Mouse (Mus musculus) limb, embryonic 13.5 days (tissue): Measurements from ENCODE around the gene Tor4a. TPM values are rescaled to one million over a fixed set of nuclear protein-coding genes. Genes with fewer than 3 reads are reported as not detected.

ENCODE experiments used
- ATAC-seq: fragments of 200-750 bp; cut with Nextera tagmentation; 2 replicates; pipeline ENCODE4 v1.8.0; 2017; ENCODE audit warnings: low read depth, moderate number of reproducible peaks, moderate TSS enrichment; ENCODE audit not compliant: low FRiP score
- H3K27ac ChIP-seq: fragments of 300-500 bp; sonication (generic); 2 replicates; pipeline ENCODE4 v1.5.1; 2015; ENCODE audit warnings: inconsistent platforms, mild to moderate bottlenecking, moderate library complexity
- H3K27me3 ChIP-seq: fragments of 300-500 bp; sonication (generic); 2 replicates; pipeline ENCODE4 v1.6.1; 2015; ENCODE audit warnings: mild to moderate bottlenecking, inconsistent platforms
- H3K36me3 ChIP-seq: fragments of 300-500 bp; sonication (generic); 2 replicates; pipeline ENCODE4 v1.6.1; 2015; ENCODE audit warnings: inconsistent platforms, mild to moderate bottlenecking, moderate library complexity
- H3K4me1 ChIP-seq: fragments of 300-500 bp; sonication (generic); 2 replicates; pipeline ENCODE4 v1.6.1; 2015; ENCODE audit warnings: inconsistent platforms
- H3K4me2 ChIP-seq: fragments of 300-500 bp; sonication (generic); replicated peaks from 2 replicates; pipeline ENCODE4 v1.6.1; 2015; ENCODE audit warnings: inconsistent platforms, mild to moderate bottlenecking, moderate library complexity
- H3K4me3 ChIP-seq: fragments of 300-500 bp; sonication (generic); 2 replicates; pipeline ENCODE4 v1.5.1; 2015; ENCODE audit warnings: moderate library complexity, mild to moderate bottlenecking, inconsistent platforms
- H3K9ac ChIP-seq: fragments of 300-500 bp; sonication (generic); 2 replicates; pipeline ENCODE4 v1.6.1; 2015; ENCODE audit warnings: mild to moderate bottlenecking, inconsistent platforms
- H3K9me3 ChIP-seq: fragments of 300-500 bp; sonication (generic); 2 replicates; pipeline ENCODE4 v1.6.1; 2016; ENCODE audit warnings: inconsistent platforms
- WGBS: fragments of 180-500 bp; shearing (Covaris S2); methylation state at CpG from one replicate; pipeline ENCODE4 v1.1.7; 2015; 5-methylcytosine and 5-hydroxymethylcytosine counted together
- polyA plus RNA-seq: library from polyadenylated mRNA; unstranded; fragments of >200 nt; fragmentation: Nextera tagmentation; extraction: Ambion mirVana; gene quantifications from 2 replicates; pipeline ENCODE4 v1.2.1, GENCODE M21; 2015

Gene Tor4a
- polyA plus RNA-seq, 1 experiment from 2014 or later: 4.8 TPM

- Histone ChIP-seq H3K27me3 (peaks cover 64% of the 10 kb centered on the region), H3K36me3 (no peaks in the 10 kb centered on the region), H3K4me1 (peaks cover 31% of the 10 kb centered on the region), H3K4me2 (no peak overlapping the region), H3K4me3 (no peak overlapping the region), H3K27ac (no peak overlapping the region), H3K9me3 (no peaks in the 10 kb centered on the region), H3K9ac (no peak overlapping the region)
- 89% methylated on average over 7 of the region's 7 CpGs for WGBS
- ATAC-seq: no peak
Observed at GRCm38 (mm10) chr2:25184496-25184895, 12.2 kb downstream of the Tor4a start.

GRCm38 (mm10) chr2:25183336-25183735 is 13.3 kb downstream of the Tor4a start:
- no peaks in the 10 kb centered on the region for H3K9me3 ChIP-seq
- ATAC-seq: no peak
- peaks cover 43% of the 10 kb centered on the region for H3K4me1 ChIP-seq
- WGBS: 65% methylated on average over 2 of the region's 2 CpGs
- H3K36me3 ChIP-seq: no peaks in the 10 kb centered on the region
- H3K9ac ChIP-seq: no peak overlapping the region
- H3K4me3 ChIP-seq: no peak overlapping the region
- peaks cover 74% of the 10 kb centered on the region for H3K27me3 ChIP-seq
- H3K27ac ChIP-seq: no peak overlapping the region
- peak overlapping the region; percentile 86 for H3K4me2 ChIP-seq

GRCm38 (mm10) chr2:25182664-25183063 is 14.0 kb downstream of the Tor4a start:
- WGBS: 26% methylated on average over 6 of the region's 6 CpGs
- no peak overlapping the region for H3K9ac ChIP-seq
- H3K27ac ChIP-seq: no peak overlapping the region
- peak overlapping the region; percentile 86 for H3K4me2 ChIP-seq
- H3K36me3 ChIP-seq: no peaks in the 10 kb centered on the region
- peaks cover 79% of the 10 kb centered on the region for H3K27me3 ChIP-seq
- peaks cover 50% of the 10 kb centered on the region for H3K4me1 ChIP-seq
- no peak for ATAC-seq
- no peaks in the 10 kb centered on the region for H3K9me3 ChIP-seq
- H3K4me3 ChIP-seq: peak overlapping the region; percentile 58

DNA sequence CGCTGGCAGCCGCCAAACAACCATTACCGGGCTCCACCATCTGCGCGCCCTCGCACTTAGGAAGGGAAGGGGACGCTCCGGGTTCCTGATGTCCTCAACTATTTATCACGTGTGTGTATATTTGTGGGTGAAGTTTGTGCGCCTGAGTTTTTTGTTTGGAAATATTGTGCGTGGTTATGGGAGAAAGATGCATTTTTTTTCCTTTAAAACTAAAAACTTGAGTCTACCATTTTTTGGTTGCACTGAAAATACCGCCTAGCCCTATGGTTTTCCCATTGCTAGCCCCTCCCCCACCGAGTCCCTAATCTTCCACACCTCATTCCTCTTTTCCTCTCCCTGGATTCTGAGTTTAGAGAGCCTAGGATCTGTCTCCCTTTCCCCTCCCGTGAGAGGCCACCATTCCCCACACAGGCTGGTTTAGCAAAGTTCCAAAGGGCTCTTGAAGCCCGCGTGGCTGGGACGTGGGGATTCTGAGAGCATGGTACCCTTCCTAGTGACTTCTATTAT is 14.7 kb downstream of the Tor4a start:
- Histone ChIP-seq H3K4me2 (peak overlapping the region; percentile 86), H3K9me3 (no peaks in the 10 kb centered on the region), H3K27me3 (peaks cover 77% of the 10 kb centered on the region), H3K4me3 (peak overlapping the region; percentile 58), H3K9ac (peak overlapping the region; percentile 62), H3K4me1 (peaks cover 57% of the 10 kb centered on the region), H3K36me3 (no peaks in the 10 kb centered on the region), H3K27ac (no peak overlapping the region)
- under 1% methylated on average over 17 of the region's 17 CpGs for WGBS
- ATAC-seq: no peak

DNA sequence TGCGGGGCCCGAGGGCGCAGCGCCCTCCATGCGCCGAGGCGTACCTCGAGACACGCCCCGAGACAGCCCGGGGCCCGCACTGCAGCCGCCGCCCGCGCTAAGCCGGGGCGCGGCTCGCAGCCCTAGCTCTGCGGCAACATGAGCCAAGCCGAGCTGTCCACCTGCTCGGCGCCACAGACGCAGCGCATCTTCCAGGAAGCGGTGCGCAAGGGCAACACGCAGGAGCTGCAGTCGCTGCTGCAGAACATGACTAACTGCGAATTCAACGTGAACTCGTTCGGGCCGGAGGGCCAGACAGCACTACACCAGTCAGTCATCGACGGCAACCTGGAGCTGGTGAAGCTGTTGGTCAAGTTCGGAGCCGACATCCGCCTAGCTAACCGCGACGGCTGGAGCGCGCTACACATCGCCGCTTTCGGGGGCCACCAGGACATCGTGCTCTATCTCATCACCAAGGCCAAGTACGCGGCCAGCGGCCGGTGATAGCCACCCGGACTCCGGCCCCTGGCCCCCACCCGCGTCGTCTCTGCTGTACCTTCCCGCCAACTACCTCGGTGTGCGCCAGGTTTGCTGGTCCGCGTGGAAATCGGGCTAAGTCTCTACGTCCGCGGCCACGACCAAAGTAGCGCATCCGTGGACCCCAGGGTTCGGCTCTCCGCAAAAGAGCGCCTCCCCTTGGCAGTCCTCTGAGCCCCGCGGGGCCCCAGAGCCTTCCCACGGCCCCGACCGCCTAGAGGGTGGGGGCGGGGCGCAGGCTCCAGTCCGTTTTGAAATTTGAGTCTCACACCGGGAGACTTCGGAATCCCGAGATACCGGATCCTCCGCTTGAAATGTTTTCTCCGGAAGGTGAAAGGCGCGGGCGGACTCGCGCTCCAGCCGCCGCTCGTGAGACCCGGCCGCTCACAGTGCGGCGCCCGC is 15.5 kb downstream of the Tor4a start:
- ATAC-seq: peak; percentile 26
- Histone ChIP-seq H3K4me3 (peak overlapping the region; percentile 58), H3K4me1 (peaks cover 64% of the 10 kb centered on the region), H3K27me3 (peaks cover 79% of the 10 kb centered on the region), H3K27ac (peak overlapping the region; percentile 52; the same call in 1 of the 2 replicates), H3K4me2 (peak overlapping the region; percentile 86), H3K36me3 (no peaks in the 10 kb centered on the region), H3K9ac (peak overlapping the region; percentile 62), H3K9me3 (no peaks in the 10 kb centered on the region)
- WGBS: under 1% methylated on average over 99 of the region's 100 CpGs

- peak within 1 kb of the TSS; percentile 86 for H3K4me2 ChIP-seq
- H3K4me3 ChIP-seq: peak within 1 kb of the TSS; percentile 58
- H3K9ac ChIP-seq: peak within 1 kb of the TSS; percentile 62
- ATAC-seq: peak; percentile 74
- peaks cover 78% of the 10 kb centered on the region for H3K27me3 ChIP-seq
- peaks cover 61% of the 10 kb centered on the region for H3K4me1 ChIP-seq
- no peaks in the 10 kb centered on the region for H3K9me3 ChIP-seq
- under 1% methylated on average over 35 of the region's 35 CpGs for WGBS
- no peaks in the 10 kb centered on the region for H3K36me3 ChIP-seq
- peak within 1 kb of the TSS; percentile 52; the same call in 1 of the 2 replicates for H3K27ac ChIP-seq
Observed at GRCm38 (mm10) chr2:25180478-25180903, 16.2 kb downstream of the Tor4a start, which contains the start of gene Nrarp. Gene Nrarp, plus strand, starts transcription at chr2:25180758.

- H3K9me3 ChIP-seq: no peaks in the 10 kb centered on the region
- no peak for ATAC-seq
- H3K27me3 ChIP-seq: peaks cover 70% of the 10 kb centered on the region
- peak overlapping the region; percentile 58 for H3K4me3 ChIP-seq
- WGBS: 9% methylated on average over 15 of the region's 15 CpGs
- H3K27ac ChIP-seq: peak overlapping the region; percentile 29; the same call in 1 of the 2 replicates
- H3K36me3 ChIP-seq: no peaks in the 10 kb centered on the region
- H3K9ac ChIP-seq: no peak overlapping the region
- peaks cover 58% of the 10 kb centered on the region for H3K4me1 ChIP-seq
- peak overlapping the region; percentile 86 for H3K4me2 ChIP-seq
Observed at GRCm38 (mm10) chr2:25179566-25180217, 17.0 kb downstream of the Tor4a start.

DNA sequence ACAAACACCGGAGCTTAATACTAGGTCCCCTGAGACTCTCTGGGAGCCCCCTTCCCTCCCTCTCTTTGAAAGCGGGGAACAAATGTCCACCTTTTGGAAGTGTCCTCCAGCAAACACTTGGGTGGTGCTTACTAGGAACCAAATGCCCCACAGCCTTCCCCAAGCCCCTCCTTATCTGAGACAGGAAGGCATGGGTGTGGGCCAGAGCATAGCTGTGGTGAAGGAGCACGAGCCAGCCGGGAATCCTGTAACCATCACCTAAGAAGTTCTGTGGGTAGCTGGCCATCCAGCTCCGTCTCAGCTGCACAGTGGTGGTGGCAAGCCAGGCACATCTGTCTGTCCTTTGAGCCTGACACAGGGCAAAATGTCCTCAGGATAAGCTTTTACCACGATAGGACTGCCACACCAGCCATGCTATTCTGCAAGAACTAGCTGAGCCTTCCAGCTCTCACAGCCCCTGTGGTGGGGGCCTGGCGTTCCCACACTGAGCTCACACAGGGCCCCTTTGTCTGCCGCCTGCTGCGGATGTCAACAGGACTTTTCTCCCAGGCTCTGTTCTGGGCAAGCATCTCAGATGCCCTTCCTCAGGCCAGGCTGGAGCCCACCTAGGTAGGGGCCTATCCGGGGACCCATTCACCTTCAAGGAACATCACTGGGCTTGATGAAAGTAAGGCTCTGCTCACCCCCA is 18.3 kb downstream of the Tor4a start:
- peak overlapping the region; percentile 19; the same call in 1 of the 2 replicates for H3K9ac ChIP-seq
- no peak for ATAC-seq
- H3K27me3 ChIP-seq: peaks cover 57% of the 10 kb centered on the region
- peak overlapping the region; percentile 11; the same call in 1 of the 2 replicates for H3K27ac ChIP-seq
- WGBS: 18% methylated on average over 10 of the region's 10 CpGs
- no peak overlapping the region for H3K4me3 ChIP-seq
- no peaks in the 10 kb centered on the region for H3K36me3 ChIP-seq
- no peaks in the 10 kb centered on the region for H3K9me3 ChIP-seq
- H3K4me2 ChIP-seq: peak overlapping the region; percentile 35
- peaks cover 58% of the 10 kb centered on the region for H3K4me1 ChIP-seq

DNA sequence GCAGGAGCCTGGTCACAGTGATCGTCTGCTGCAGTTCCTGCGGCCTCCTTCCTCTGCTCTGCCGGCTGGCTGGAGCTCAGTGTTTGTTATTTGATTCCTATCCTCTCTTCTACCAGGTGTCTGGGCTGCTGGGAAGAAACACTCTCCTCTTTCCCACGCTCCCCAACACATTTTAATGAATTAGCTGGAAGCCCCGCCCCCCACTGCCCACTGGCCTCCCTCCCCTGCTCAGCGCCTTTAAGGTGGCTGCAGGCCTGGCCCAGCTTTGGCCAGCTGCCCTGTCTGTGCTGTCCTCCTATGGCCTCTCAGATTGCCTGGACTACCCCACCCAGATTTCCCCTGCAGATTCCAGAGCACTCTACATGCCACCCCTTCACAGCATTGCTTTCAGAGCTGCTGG is 19.0 kb downstream of the Tor4a start:
- Histone ChIP-seq H3K4me1 (peaks cover 58% of the 10 kb centered on the region), H3K36me3 (no peaks in the 10 kb centered on the region), H3K27me3 (peaks cover 49% of the 10 kb centered on the region), H3K9ac (no peak overlapping the region), H3K27ac (peak overlapping the region; percentile 11; the same call in 1 of the 2 replicates), H3K4me2 (peak overlapping the region; percentile 35), H3K9me3 (no peaks in the 10 kb centered on the region), H3K4me3 (no peak overlapping the region)
- 5% methylated on average over 6 of the region's 6 CpGs for WGBS
- peak; percentile 9; the same call in 1 of the 2 replicates for ATAC-seq

DNA sequence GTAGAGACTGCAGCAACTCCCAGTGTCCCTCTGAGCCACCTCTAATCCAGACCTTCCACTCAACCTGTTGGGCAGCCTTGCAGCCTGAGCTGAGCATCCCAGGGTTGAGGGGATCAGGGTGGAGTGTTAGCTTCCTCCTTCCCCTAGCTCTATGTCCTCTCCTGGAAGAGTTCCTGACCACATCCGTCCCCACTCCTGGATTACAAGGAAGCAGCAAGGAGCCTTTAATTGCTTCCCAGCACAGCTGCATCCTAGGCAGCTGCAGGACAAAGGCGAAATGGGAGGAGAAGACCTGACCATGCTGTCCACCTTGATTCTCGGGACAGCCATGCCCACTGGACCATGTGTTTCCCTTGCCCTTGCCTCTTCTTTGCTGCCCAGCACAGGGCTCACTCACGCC is 19.6 kb downstream of the Tor4a start:
- Histone ChIP-seq H3K4me1 (peaks cover 57% of the 10 kb centered on the region), H3K4me2 (peak overlapping the region; percentile 35), H3K36me3 (no peaks in the 10 kb centered on the region), H3K27ac (peak overlapping the region; percentile 28), H3K4me3 (no peak overlapping the region), H3K27me3 (peaks cover 44% of the 10 kb centered on the region), H3K9me3 (no peaks in the 10 kb centered on the region), H3K9ac (no peak overlapping the region)
- no peak for ATAC-seq
- 17% methylated on average over 4 of the region's 4 CpGs for WGBS

DNA sequence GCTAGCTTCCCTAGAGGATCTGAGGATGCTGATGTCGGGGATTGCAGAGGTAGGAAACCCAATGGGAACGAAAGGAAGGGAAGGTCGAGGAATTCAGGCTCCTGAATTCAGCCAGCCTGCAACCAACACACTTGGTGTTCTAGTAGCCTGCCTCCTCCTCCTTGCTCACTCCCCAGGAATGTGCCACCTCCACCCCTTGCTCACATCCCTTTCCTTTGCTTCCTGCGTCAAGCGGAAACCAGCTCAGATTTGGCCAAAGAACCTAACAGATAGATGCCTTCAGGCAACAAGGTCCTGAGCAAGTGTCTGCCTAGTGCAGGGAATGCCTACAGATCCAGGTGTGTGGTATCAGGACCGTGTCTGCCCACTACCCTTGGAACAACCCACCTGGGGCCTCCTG is 20.1 kb downstream of the Tor4a start:
- Histone ChIP-seq H3K27ac (peak overlapping the region; percentile 28), H3K4me1 (peaks cover 55% of the 10 kb centered on the region), H3K9ac (no peak overlapping the region), H3K4me2 (no peak overlapping the region), H3K27me3 (peaks cover 39% of the 10 kb centered on the region), H3K4me3 (no peak overlapping the region), H3K9me3 (no peaks in the 10 kb centered on the region), H3K36me3 (no peaks in the 10 kb centered on the region)
- no peak for ATAC-seq
- WGBS: 36% methylated on average over 6 of the region's 6 CpGs
